Mouse (Mus musculus) megakaryocyte, adult 5-6 weeks (primary cell): ENCODE data around the gene Lonp2. TPM values are rescaled to one million over a fixed set of nuclear protein-coding genes. Genes with fewer than 3 reads are reported as not detected.
A peak's percentile ranks its signal among the peaks of the same experiment; 100 is the strongest.

Experiments
- ATAC-seq: 2 replicates; pipeline ENCODE4 v1.8.0; 2016; ENCODE audit warnings: mild to moderate bottlenecking, inconsistent platforms; ENCODE audit not compliant: poor library complexity, severe bottlenecking
- total RNA-seq, 2 experiments: library from RNA; stranded (forward) in 1 of 2; stranded (reverse) in 1 of 2; fragments of 153-499, 151-499 nt in 1 of 2; fragments of 221-1000, 200-1000 nt in 1 of 2; gene quantifications; 2 replicates each; pipeline versions ENCODE4 v1.2.3 to v1.2.4; 2015 to 2017

Lonp2 gene
- total RNA-seq, 2 experiments from 2014 or later, result 43.1 to 57.3 TPM

DNA sequence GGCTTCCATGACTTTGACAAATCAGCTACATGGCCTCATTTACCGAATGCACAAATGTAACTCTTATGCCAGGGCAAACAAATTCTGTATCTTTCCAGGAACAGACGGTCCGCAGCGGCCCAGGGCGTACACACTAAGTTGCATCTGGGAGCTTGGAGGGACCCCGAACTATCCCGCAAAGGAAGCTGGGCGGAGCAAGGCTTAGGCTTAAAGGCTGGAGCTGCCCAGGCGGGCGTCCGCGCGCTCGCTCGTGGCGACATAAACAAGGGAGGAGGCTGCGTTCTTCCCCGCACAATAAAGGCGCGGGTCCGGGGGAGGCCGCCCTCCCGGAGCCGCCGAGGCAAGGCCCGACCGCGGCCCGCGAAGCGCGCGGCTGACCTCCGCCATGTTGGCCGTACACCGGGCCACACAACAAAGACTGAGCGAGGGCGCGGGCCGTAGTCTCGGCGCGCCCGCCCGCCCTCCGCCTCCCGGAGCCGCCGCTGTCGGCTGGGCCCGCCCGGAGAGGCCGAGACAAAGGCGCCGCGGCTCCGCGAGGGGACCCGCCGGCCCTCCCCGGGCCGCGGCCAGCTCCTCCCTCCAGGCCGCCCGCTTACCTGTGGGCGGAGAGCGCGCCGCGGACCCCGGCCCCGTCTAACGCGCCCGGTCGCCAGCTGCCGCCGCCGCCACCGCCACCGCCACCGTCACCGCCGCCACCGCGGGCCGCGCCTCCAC, 121.5 kb downstream of the Lonp2 start, which contains the start of the genes Gm10638 and Siah1a:
Gm10638 (plus strand) TSS at position 479 of the 714 bp plus-strand sequence.
Siah1a (minus strand) TSS at position 714 of the 714 bp plus-strand sequence.
- peak; percentile 46 for ATAC-seq

DNA sequence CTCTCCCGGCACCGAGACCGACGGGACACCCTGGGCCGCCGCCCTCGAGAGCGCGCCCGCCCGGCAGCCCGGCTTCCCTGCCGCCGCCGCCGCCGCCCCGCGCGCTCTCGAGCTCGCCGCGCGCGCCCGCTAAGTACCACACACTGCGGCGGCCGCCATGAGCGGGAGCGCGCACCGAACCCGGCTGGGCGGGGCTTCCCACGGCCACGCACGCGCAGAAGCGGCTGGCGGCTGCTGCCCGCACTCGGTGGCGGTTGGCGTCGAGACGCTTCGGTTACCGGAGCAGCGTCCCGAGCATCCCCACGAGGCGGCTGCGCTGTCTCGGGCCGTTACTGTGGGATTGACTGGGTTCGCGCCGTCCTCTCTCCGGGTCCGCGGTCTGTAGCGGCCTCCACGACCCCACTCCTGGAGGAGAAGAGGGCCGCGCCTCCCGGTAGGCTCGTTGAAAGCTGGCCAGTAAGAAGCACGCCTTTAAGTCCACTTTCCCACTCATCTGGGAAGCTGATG, 122.1 kb downstream of the Lonp2 start:
- ATAC-seq, result peak; percentile 90

GRCm38 (mm10) chr8:86746511-86746910, 122.7 kb downstream of the Lonp2 start:
- peak; percentile 36 for ATAC-seq

- no peak for ATAC-seq
Measured at GRCm38 (mm10) chr8:86749842-86750241, 126.0 kb downstream of the Lonp2 start.

DNA sequence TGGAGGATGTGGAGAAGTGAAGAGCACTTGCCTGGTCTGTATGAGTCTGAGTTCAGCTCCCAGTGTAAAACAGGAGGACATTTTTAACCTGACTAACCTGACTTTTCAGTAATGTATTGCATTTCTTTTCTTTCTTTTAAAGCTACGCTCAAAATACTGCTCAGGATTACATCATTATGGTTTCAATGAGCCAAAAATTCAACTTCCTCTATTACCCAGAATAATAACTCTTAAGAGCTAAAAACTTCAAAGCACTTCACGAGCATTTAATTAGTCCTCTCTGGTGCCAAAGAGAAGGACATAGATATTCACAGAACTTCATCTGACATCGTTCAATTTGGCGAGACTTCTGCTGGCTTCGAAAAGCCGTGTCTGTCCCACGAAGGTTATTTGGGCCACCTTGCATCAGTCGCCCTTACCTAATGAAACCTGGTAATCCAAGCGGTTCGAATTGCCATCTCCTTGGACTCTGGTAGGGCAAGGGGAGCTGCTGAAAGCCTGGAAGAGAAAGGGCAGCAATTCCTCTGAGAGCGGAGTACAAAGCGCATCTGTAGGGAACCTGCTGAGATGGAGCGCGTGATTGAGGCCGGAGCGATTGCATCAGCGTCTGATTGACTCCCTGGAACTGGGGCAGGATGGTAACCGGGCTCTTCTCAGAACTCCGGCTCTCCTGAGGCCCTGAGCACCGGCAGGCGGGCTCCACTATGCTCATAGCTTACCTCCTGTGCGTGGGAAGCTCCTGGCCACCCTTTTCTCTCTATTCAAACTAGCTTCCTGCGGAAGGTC, 133.3 kb downstream of the Lonp2 start:
- ATAC-seq, result peak; percentile 70

GRCm38 (mm10) chr8:86758651-86759050, 134.8 kb downstream of the Lonp2 start:
- ATAC-seq, result no peak

DNA sequence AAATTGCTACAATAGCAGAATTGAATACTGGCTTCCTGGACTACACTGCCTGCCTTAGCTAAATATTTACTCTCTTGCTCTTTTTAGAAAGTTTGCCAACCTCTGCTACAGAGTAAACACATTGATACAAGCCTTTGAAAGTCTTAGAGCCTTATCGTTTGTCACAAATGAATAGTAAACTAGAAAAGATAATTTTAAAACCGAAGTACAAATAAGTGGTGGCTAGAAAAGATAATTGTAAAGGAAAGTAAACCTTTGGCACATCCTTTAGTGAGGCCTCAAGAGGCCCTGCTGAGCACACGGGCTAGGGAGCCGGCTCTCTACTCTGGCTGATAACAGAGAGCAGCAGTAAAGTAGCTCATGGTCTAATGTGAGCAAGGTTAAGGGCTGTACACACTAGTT, 135.2 kb downstream of the Lonp2 start:
- ATAC-seq, result 0 out of 2 replicates have a peak, but pooled peaks have one; percentile 38

DNA sequence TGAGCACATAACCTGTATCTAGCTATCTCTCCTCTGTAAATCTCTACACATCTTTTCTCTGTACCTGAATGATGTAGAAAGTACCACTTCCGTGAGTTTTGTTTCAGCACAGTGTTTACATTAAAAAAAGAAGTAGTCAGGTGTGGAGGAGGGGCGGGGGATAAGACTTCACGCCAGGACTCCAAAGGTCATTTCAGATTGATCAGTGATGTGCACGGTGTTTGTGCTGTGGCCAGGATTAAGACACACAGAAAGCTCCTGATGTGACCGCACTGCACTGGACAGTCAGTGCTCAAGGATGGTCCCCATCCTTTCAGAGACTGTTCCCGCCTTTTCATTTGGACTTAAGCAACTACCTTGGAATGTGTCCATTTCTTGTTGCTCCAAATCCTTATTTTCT, 136.9 kb downstream of the Lonp2 start:
- no peak for ATAC-seq

DNA sequence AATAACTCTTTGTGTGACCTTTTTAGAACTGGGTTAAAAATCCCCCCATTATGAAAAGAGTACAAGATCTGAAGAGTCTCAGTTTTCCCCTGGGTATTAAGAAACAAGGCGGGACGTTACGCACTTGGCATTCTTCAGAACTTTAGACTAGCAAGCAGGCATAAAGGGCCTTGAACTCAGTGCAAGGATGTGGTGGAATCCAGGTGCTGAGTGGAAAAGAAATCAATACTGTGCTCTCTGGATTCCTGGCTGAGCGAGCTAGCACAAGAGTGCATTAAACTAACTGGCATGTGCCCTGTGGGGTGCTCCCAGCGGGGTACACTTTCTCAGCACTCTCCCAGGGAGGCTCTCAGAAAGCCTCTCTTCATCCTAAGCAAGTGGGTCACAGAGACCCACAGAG, 139.0 kb downstream of the Lonp2 start:
- ATAC-seq, result no peak

GRCm38 (mm10) chr8:86765155-86765554, 141.3 kb downstream of the Lonp2 start:
- peak; percentile 80 for ATAC-seq

DNA sequence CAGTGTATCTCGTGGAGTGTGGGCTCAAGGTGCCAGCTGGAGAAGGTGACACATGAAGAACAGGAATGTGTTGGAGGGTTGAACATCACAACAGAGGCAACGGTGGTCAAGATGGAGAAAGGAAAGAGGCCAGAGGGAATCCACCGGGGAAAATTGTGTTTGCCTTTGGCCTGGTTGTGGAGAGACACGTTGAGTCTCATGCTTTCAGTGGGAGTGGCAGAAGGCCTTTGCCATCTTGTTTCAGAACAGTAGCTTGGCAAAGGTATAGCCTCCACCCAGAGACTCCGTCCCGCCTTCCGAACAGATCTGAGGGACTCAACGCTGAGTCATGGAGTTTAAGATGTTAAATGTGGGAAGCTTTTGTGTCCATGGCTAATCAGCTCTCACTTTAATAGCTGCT, 141.8 kb downstream of the Lonp2 start:
- ATAC-seq, result no peak

- ATAC-seq, result peak; percentile 47
Measured at GRCm38 (mm10) chr8:86766548-86767211, 142.8 kb downstream of the Lonp2 start.

- ATAC-seq, result no peak
Measured at GRCm38 (mm10) chr8:86768499-86768898, 144.7 kb downstream of the Lonp2 start.

GRCm38 (mm10) chr8:86769945-86770715, 146.3 kb downstream of the Lonp2 start:
- ATAC-seq, result no peak

Other genes starting within 250 kb of the Lonp2 start
- gene Abcc12, start 43.4 kb upstream of the Lonp2 start, total RNA-seq (2015), result not detected in 2 replicates
- not detected in 2 replicates for gene Abcc12, start 43.4 kb upstream of the Lonp2 start, total RNA-seq (2017)
- gene Gm10638, start 121.7 kb downstream of the Lonp2 start, total RNA-seq (2015), result not detected in 2 replicates
- gene Gm10638, start 121.7 kb downstream of the Lonp2 start, total RNA-seq (2017), result not detected in 2 replicates
- 14.2 and 16.3 TPM in 2 replicates for gene Siah1a, start 121.9 kb downstream of the Lonp2 start, total RNA-seq (2015)
- 14.6 and 15.2 TPM in 2 replicates for gene Siah1a, start 121.9 kb downstream of the Lonp2 start, total RNA-seq (2017)